Comparison of ENCODE assay signal across 7 mouse cellular contexts in the genomic region with DNA sequence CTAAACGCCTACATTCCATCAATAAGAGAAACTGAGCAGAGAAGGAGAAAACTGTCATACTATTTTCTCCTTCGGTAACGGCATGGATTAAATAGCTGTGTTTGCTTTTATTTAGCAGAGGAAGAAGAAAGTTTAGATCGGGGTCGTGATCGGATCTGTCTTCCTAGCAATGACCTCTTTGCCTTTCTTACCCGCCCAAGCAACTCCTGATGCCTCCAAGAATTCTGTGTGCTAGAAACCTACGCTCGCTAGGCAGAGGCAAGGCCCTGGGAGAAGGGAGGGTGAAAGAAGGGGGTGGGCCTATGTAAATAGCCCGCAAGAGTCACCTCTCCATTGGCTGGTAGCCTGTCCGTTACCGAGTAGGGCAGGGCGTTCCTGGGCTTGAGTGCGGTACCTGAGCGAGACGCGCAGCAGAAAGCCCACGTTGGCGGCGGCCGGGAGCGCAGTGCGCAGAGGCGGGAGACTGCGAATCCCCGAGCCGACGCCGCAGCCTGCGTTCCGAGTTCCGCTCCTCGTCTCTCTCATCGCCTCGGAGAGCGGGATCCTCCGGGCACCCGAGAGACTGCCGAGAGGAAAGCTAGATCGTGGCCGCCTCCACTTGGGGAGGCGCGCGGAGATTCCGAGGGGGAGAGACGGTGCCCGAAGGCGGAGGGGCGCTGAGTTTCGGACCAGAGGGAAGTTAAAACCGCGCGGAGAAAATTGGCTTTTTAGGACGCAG. TPM values are rescaled to one million over a fixed set of nuclear protein-coding genes. Genes with fewer than 3 reads are reported as not detected.
DNase-seq lines count a peak whose midpoint lies in the region; ATAC-seq and TF ChIP-seq lines count a peak whose summit lies in the region.

A gene (plus strand): TSS at position 395 of the 718 bp plus-strand sequence.

- TF ChIP-seq POLR2A in embryonic fibroblast, embryonic 13.5 days (IDR thresholded peaks at IDR 0.05; ENCODE audit: low read depth, low read length), result no peak

- no peaks in the 10 kb centered on the region for H3K36me3 ChIP-seq in heart, embryonic 10.5 days
- H3K36me3 ChIP-seq in limb, embryonic 12.5 days, result no peaks in the 10 kb centered on the region
- H3K36me3 ChIP-seq in midbrain, embryonic 13.5 days, result no peaks in the 10 kb centered on the region
- H3K36me3 ChIP-seq in stomach, embryonic 14.5 days (ENCODE audit: control insufficient read depth, insufficient read depth, low read length), result no peaks in the 10 kb centered on the region

- peak within 1 kb of the TSS; percentile 71 for H3K4me2 ChIP-seq in limb, embryonic 12.5 days
- H3K4me2 ChIP-seq in midbrain, embryonic 13.5 days (replicated peaks), result peak within 1 kb of the TSS; percentile 79
- H3K4me2 ChIP-seq in stomach, embryonic 14.5 days (replicated peaks; ENCODE audit: low read depth, low read length), result peak within 1 kb of the TSS; percentile 82

- TF ChIP-seq CTCF in embryonic fibroblast, embryonic 13.5 days (IDR thresholded peaks at IDR 0.05; ENCODE audit: borderline replicate concordance, insufficient read depth, low read length), result no peak

- H3K9ac ChIP-seq in limb, embryonic 12.5 days (replicated peaks), result peak within 1 kb of the TSS; percentile 47
- H3K9ac ChIP-seq in midbrain, embryonic 13.5 days (replicated peaks), result peak within 1 kb of the TSS; percentile 55
- peak within 1 kb of the TSS; percentile 18; the same call in 1 of the 2 replicates for H3K9ac ChIP-seq in stomach, embryonic 14.5 days (replicated peaks; ENCODE audit: low read depth, low read length)

- H3K4me1 ChIP-seq in brown adipose tissue, adult 24 weeks (ENCODE audit: control insufficient read depth, insufficient read depth, insufficient read length, low read length), result peaks cover 4% of the 10 kb centered on the region; the same call in 1 of the 2 replicates
- H3K4me1 ChIP-seq in embryonic fibroblast, embryonic 13.5 days (ENCODE audit: control insufficient read depth, insufficient read depth, low read length), result peaks cover 7% of the 10 kb centered on the region; the same call in 1 of the 2 replicates
- peaks cover 33% of the 10 kb centered on the region for H3K4me1 ChIP-seq in heart, embryonic 10.5 days
- peaks cover 27% of the 10 kb centered on the region for H3K4me1 ChIP-seq in limb, embryonic 12.5 days (replicated peaks)
- peaks cover 30% of the 10 kb centered on the region for H3K4me1 ChIP-seq in midbrain, embryonic 13.5 days (replicated peaks)
- peaks cover 19% of the 10 kb centered on the region; the same call in 1 of the 2 replicates for H3K4me1 ChIP-seq in stomach, embryonic 14.5 days (ENCODE audit: control insufficient read depth, insufficient read depth, low read length)

- peak; percentile 90 for ATAC-seq in limb, embryonic 12.5 days (ENCODE audit: insufficient number of reproducible peaks, insufficient read depth, low FRiP score, low TSS enrichment, low read depth)
- peak; percentile 96 for ATAC-seq in midbrain, embryonic 13.5 days
- ATAC-seq in stomach, embryonic 14.5 days (ENCODE audit: insufficient number of reproducible peaks, insufficient read depth, low FRiP score, low read depth), result peak; percentile 93

- peak; percentile 92 for DNase-seq in heart, embryonic 10.5 days (ENCODE audit: low spot score)
- DNase-seq in kidney, adult 9 months, result peak; percentile 95

- peak within 1 kb of the TSS; percentile 79 for H3K4me3 ChIP-seq in brown adipose tissue, adult 24 weeks (ENCODE audit: insufficient read depth, low read depth, low read length)
- H3K4me3 ChIP-seq in embryonic fibroblast, embryonic 13.5 days (ENCODE audit: insufficient read depth, low read length), result peak within 1 kb of the TSS; percentile 28
- peak within 1 kb of the TSS; percentile 67 for H3K4me3 ChIP-seq in heart, embryonic 10.5 days
- peak within 1 kb of the TSS; percentile 47 for H3K4me3 ChIP-seq in limb, embryonic 12.5 days (replicated peaks)
- peak within 1 kb of the TSS; percentile 47 for H3K4me3 ChIP-seq in midbrain, embryonic 13.5 days (replicated peaks)
- peak within 1 kb of the TSS; percentile 44 for H3K4me3 ChIP-seq in stomach, embryonic 14.5 days (ENCODE audit: low read depth, low read length)

- H3K27me3 ChIP-seq in heart, embryonic 10.5 days (ENCODE audit: insufficient read depth, poor library complexity, severe bottlenecking), result peaks cover 52% of the 10 kb centered on the region
- peaks cover 63% of the 10 kb centered on the region for H3K27me3 ChIP-seq in limb, embryonic 12.5 days
- H3K27me3 ChIP-seq in midbrain, embryonic 13.5 days, result peaks cover 67% of the 10 kb centered on the region
- H3K27me3 ChIP-seq in stomach, embryonic 14.5 days (ENCODE audit: control insufficient read depth, insufficient read depth, low read length), result peaks cover 23% of the 10 kb centered on the region; the same call in 1 of the 2 replicates

- no peaks in the 10 kb centered on the region for H3K9me3 ChIP-seq in heart, embryonic 10.5 days
- H3K9me3 ChIP-seq in limb, embryonic 12.5 days, result no peaks in the 10 kb centered on the region
- no peaks in the 10 kb centered on the region for H3K9me3 ChIP-seq in midbrain, embryonic 13.5 days
- no peaks in the 10 kb centered on the region for H3K9me3 ChIP-seq in stomach, embryonic 14.5 days (ENCODE audit: control insufficient read depth, low read depth, low read length)

- peak within 1 kb of the TSS; percentile 47 for H3K27ac ChIP-seq in brown adipose tissue, adult 24 weeks (replicated peaks; ENCODE audit: low read depth, low read length)
- no peak within 1 kb of the TSS for H3K27ac ChIP-seq in embryonic fibroblast, embryonic 13.5 days (ENCODE audit: insufficient read depth, low read length)
- peak within 1 kb of the TSS; percentile 56 for H3K27ac ChIP-seq in heart, embryonic 10.5 days
- H3K27ac ChIP-seq in limb, embryonic 12.5 days, result no peak within 1 kb of the TSS
- H3K27ac ChIP-seq in midbrain, embryonic 13.5 days, result no peak within 1 kb of the TSS
- H3K27ac ChIP-seq in stomach, embryonic 14.5 days (ENCODE audit: low read length), result no peak within 1 kb of the TSS

- 2% methylated on average over 54 of the region's 54 CpGs for WGBS in heart, embryonic 10.5 days
- WGBS in limb, embryonic 12.5 days, result 3% methylated on average over 54 of the region's 54 CpGs
- 3% methylated on average over 54 of the region's 54 CpGs for WGBS in midbrain, embryonic 13.5 days
- WGBS in stomach, embryonic 14.5 days, result 2% methylated on average over 53 of the region's 54 CpGs

RNA-seq across cellular contexts. Expression of the gene that starts here (rescaled TPM):
- polyA plus RNA-seq in brown adipose tissue, adult 24 weeks (2012; ENCODE audit: insufficient read depth, insufficient read length, missing spikeins), result 6.3 and 8.2 TPM in 2 replicates
- 1.5 and 1.8 TPM in 2 replicates for polyA plus RNA-seq in embryonic fibroblast, embryonic 13.5 days (2011; ENCODE audit: insufficient read length, low read depth, missing spikeins)
- polyA plus RNA-seq in heart, embryonic 10.5 days (2016; fragmentation: Nextera tagmentation; extraction: Ambion mirVana), result 1.1 and 2.1 TPM in 2 replicates
- polyA plus RNA-seq in limb, embryonic 12.5 days (2016; fragmentation: Nextera tagmentation; extraction: Ambion mirVana), result 0.75 and 1.4 TPM in 2 replicates
- 1.3 and 2.4 TPM in 2 replicates for polyA plus RNA-seq in midbrain, embryonic 13.5 days (2015; fragmentation: Nextera tagmentation; extraction: Ambion mirVana)
- polyA plus RNA-seq in stomach, embryonic 14.5 days (2014; fragmentation: Nextera tagmentation; extraction: Ambion mirVana), result 1.8 and 3.1 TPM in 2 replicates

Comparison
In these comparisons a context has a peak if more than half of its experiments do, and no peak if none do; other contexts are left out.
1. H3K27ac ChIP-seq: peak in brown adipose tissue, adult 24 weeks (single experiment) and heart, embryonic 10.5 days (single experiment); none in embryonic fibroblast, embryonic 13.5 days (single experiment), limb, embryonic 12.5 days (single experiment), midbrain, embryonic 13.5 days (single experiment) and stomach, embryonic 14.5 days (single experiment).
2. H3K4me3 ChIP-seq: peak in every context shown above with its lines; median percentile 79 in brown adipose tissue, adult 24 weeks; 67 in heart, embryonic 10.5 days; 47 in limb, embryonic 12.5 days; 47 in midbrain, embryonic 13.5 days; 44 in stomach, embryonic 14.5 days; 28 in embryonic fibroblast, embryonic 13.5 days.
3. Peak in every context shown above with its lines, with median percentiles within 50 percentile points of each other: ATAC-seq, H3K4me2 ChIP-seq and H3K9ac ChIP-seq.